Mouse (Mus musculus) hematopoietic stem cell, adult 5-6 weeks (primary cell): Measurements from ENCODE around the gene Aff2. TPM values are rescaled to one million over a fixed set of nuclear protein-coding genes. Genes with fewer than 3 reads are reported as not detected.
A peak's percentile ranks its signal among the peaks of the same experiment; 100 is the strongest.

Experiments used
- ATAC-seq, 2 experiments: fragments of 125-278 bp in 1 of 2; replicated peaks in 1 of 2; 2 replicates each; pipeline ENCODE4 v1.8.0; 2016 to 2017; ENCODE audit warnings: inconsistent platforms in 2 of 2, mild to moderate bottlenecking in 2 of 2, moderate number of reproducible peaks in 2 of 2, low read depth in 1 of 2, moderate TSS enrichment in 1 of 2; ENCODE audit not compliant: low FRiP score in 2 of 2, poor library complexity in 2 of 2, severe bottlenecking in 2 of 2, insufficient read depth in 1 of 2, low TSS enrichment in 1 of 2
- total RNA-seq: library from RNA; stranded (forward); fragments of 172-1452, 232-1000 nt; gene quantifications from 2 replicates; pipeline ENCODE4 v1.2.3, GENCODE M21; 2017

The Aff2 gene
- 0.20 and 0.94 TPM in 2 replicates for total RNA-seq

DNA sequence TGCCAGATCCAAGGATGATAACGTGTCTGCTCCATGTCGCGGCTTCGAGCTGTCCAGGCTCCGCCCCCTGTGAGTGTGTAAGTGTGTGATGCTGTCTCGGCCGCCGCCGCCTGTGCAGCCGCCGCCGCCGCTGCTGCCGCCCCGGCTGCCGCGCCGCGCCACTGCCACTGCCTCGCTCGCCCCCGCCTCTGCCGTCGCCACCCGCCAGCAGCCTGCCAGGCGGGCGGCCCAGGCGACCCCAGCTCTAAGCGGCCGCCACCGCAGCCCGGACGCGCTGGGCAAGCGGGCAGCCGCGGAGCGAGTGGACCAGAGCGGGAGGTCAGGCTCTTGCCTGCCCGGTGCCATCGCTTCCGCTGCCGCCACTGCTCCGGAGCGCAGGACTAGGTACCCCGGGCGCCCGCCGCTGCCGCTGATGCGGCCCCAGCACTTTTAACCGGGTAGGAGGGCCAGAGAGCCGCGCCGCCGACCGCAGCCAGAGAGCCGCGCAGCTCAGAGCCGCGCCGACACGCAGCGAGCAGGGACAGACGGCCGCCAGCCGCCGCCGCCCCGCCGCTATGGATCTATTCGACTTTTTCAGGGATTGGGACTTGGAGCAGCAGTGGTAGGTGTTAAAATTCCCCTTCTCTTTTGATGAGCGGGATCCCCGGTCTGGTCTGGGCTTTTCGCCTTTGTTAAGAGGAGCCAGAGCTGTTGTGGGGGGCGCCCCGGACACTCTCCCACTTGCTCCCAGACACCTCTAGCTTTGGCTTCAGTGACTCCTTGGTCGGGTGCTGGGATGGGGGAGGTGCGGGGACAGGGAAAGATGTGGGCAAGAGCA is at the start of gene Aff2:
Aff2 (plus strand) TSS at position 57 of the 817 bp plus-strand sequence.
- peak; percentile 34 to 57; a peak in 2 of 4 replicates for ATAC-seq

DNA sequence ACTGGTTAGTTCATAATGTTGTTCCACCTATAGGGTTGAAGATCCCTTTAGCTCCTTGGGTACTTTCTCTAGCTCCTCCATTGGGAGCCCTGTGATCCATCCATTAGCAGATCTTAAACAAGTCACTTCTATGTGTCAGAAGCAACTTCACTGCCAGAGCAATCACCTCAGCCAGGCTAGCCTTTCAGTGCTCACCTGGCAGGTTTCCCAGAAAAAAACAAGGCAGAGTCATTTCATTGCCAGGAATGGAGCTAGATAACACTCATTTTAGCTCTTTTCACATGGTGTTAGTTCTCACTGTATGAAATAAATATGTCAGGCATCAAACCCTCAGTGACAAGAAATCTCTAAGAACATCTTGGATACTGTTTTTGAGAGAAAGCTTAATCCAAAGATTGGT is 22.8 kb upstream of the Aff2 start:
- no peak for ATAC-seq

DNA sequence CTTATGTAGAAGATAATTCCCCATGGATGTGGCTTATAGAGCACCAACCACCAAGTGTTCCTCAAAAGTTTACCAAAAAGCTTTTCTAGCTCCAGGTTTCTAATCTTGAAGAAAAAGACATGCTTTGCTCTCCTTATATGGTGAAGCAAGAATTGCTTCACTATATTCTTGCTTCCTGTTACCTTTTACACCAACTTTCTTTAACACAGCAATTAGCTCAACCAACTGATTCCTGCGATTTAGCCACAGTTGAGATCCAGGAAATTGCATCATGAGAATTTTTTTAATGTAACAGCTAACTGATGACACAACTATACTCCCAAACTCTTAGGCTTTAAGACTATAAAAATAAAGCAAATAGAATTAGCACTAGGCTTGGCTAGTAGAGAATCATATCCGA is 4.5 kb upstream of the Aff2 start:
- no peak; a peak in 1 of 4 replicates for ATAC-seq

DNA sequence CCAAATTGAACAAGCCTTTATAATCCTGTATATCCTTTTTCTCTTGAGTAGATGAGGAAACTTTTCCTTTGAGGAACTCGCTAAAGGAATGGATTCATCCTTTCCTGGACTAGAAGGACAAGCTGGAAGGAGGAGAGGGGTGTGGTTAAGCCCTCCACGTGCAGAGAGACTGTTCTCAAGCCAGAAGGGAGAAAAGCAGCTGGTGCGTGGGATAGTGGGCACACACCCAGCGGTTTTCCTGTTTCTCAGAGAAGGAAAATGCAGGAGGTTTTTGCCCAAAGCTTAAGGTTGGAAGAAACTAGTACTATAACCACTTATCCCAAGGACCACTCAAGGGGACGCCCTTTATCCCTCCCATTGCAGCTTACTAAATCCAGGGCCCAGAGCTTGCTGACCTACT is 734 bp upstream of the Aff2 start:
- no peak for ATAC-seq

DNA sequence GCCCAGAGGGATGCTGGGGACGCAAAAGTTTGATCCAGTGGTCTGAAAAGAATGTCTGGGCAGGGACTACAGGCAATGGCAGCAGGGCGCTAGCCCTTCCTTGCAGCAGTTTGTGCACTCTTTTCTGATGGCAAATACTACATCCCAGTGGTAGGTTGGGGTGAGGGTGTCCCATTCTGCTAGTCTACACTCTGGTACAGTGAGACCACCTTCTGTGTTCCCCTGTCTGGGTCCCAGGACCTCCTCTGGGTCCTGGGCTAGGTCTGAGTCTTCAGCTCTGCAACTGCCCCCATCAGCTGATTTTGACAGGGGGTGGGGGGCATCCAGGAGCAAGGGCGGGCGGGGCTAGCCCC is 233 bp upstream of the Aff2 start:
- no peak for ATAC-seq

DNA sequence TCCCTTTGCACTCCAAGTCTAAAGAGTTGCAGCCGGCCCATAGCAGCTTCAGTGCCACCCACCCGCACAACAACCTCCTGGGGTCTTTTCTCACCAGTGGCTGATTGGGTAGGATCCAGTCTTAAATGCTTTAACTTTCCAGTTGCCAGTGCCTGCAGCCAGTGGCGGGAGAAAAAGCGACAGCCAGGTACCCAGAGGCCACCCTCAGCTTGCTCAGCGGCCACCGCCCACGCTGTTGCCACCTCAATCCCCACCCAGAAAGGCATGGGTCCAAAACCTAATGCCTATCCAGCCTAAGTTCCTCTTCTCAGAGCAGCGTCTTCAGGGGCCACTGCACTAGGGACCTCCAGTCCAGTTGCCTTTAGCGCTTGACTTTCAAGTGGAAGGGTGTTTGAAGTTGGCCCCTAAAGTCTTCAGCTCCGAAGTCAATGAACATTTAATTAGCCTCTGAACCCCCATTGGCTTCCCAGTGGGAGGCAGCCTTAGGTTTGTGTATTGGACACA is 1.0 kb downstream of the Aff2 start:
- peak; percentile 60 to 76; a peak in 3 of 4 replicates for ATAC-seq

DNA sequence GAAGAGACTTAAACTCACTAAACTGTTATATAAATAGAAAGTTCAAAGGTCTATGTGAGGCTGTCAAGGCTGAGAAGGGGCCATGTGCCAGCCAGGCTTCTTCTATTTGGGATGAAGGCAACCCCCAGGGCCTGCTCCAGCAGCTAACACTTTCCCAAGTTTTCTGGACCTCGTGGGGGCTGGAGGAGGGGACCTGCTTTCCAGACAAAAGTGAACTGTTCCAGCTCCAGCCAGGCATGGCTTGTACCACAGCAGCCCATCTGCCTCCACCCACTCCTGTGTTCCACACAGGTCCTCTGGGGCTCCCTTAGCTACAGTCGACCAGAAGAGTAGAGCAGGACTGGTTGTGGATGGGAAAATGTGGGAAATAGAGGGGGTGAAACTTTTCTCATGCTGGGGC is 4.1 kb downstream of the Aff2 start:
- ATAC-seq, result no peak

DNA sequence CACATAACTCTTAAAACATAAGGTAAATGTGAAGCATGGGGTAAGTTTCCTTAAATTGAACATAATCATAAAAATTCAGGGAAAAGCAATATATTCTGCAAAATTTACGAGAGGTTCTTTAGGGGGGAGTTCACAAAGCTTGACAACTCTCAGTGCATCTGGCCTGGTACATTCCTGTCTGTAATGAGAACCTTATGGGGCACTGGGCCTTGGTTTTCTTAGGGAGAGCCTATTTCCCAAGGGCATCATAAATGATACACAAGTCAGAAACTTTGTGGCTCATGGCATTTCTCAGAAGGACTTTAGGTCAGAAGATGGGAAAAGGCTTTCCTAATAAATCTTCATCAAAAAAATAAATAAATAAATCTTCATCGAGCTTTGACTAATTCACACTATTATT is 13.2 kb downstream of the Aff2 start:
- ATAC-seq, result no peak

DNA sequence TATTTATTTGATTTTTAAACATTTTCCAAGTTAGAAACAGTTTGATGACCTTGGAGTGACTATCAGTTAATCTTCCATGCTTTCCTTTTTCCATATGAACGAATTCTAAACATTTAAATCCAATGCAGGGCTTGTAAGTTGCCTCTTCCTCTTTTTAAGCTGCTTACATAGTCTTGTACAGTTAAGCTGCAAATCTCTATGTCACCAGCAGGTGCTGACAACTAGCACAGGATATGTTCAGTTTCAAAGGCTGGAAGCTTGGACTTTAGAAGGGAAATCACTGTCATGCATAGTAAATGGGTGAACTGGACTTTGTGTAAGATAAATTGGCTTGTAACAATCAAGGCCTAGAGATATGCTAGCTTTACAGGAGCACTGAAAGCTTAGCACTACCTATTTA is 29.6 kb downstream of the Aff2 start:
- ATAC-seq, result peak; percentile 60 to 62; a peak in 2 of 4 replicates

DNA sequence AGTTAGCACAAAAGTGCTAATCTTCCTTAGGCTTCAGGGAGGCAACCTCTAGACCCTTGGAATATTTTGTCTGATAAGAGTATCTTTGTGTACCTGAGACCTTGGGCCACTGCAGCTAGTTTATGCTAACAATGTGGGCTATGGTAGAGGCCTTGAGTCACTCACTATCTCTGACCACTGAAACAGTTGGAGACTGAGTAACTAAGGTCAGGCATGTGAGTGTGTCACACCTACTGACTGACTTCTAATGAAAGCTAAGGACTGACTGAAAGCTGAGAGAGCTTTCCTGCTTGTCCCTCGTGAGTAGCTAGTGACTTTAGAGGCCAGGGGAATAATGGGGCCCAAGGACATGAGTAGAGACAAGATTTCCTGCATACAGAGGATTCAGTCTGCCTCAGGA is 54.9 kb downstream of the Aff2 start:
- ATAC-seq, result no peak

DNA sequence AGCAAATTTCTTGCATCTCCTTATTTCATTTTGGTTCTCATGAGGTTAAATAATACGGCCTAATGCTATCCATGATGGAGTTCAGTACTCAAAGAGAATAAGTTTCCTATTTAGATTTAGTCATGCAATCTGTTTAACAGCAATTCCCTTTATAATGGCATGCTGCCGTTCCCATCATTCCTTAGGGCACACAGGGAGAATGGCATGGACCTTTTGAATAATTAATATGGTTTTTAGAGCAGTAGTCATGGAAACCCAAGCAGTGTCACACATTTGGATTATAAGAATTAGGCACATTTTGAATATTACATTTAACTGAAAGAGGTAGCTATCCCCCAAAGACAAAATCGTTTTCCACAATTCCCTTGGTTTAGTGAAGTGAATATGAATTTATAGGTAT is 78.3 kb downstream of the Aff2 start:
- ATAC-seq, result no peak

DNA sequence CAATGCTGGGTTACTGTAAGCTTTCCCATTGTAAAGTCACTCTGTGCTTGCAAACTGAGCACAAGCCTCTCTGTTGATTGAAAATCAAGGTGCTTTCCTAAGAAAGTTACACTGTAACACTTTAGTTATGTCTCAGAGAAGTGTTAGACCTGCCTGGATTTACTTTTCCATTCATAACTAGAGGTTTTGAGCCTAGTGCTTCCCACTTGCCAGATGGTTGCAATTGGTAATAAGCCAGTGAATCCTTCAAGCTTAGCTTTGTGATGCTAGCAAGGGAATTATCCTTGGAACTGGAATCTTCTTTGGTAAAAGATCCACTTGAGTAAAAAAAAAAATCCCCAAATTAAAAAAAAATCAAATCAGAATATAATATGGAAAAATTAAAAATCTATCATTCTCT is 81.8 kb downstream of the Aff2 start:
- ATAC-seq, result no peak

DNA sequence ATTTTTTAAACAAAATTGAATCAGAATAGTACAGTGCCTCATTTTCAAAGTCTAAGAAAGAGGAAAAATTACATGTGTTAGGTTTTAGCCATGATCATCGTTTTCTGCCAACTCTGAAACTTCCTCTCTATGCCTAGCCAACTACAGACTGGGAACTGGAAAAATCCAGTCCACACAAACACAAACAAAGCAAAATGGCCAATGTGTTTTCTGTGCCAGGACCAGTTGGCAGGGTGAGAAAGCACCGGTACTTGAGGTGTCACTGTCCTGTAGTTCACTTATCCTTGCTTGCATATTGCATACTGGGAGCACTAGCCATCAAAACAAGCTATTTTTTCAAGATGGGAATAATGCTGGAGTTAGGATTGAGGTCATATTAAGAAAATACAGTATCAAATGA is 100.8 kb downstream of the Aff2 start:
- ATAC-seq, result no peak

DNA sequence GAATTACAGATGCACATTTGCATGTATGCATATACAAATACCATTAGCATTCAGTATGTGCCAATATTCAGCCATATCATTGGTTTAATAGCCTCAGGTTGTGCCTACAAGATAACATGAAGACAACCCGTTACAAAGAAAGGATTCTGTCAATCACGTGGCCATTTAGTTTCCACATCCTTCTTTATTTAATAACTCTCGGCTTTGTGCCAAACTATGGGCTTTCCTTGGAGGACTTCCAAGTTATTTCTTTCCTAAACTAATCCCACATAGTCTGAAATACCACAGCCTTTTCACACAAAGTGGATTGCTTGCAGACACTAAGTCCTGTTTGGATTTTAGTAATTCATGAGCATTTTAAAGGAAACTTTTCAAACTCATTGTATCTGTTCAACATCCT is 142.0 kb downstream of the Aff2 start:
- no peak for ATAC-seq

DNA sequence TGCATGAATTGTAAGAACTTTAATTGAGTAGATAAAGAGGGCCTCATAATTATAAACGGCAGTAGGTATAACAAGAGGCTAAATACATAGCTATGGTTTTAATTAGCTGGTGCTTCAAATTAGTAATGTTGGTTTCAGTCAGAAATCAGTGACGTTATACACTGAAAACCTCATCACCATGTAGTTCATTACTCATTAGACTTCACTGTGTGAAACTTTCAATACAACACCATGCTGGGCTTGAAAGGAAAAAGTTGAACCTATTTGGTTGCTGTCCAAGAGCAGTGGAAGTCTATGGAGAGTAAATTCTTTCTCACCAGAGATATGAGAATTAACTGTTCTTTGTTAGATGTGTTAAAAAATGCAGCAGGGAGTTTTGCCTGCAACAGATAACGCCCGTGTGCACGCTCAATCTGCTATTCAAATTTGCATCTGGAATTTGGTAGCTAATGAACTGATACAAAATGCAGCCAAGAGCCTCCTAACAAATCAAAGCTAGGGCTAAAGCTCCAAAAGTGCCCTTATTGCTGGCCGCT is 158.0 kb downstream of the Aff2 start:
- no peak for ATAC-seq

DNA sequence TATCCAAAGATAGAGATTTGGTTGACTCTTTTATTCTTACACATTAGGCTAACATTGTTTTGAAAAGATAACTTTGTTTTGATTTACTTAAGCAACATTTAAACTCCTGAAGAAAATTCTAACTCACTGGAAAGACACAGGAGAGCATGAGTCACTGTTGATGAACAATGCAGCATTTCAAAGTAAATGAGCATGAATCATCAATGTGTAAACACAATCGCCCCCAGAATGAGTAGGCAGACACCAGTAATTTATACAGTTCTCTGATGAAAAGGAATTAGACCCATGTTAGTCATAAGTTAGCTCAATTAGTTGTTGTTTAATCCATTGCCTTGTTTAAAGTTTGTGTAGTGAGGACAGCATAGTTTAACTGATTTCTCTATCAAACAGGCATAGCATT is 180.7 kb downstream of the Aff2 start:
- no peak for ATAC-seq

DNA sequence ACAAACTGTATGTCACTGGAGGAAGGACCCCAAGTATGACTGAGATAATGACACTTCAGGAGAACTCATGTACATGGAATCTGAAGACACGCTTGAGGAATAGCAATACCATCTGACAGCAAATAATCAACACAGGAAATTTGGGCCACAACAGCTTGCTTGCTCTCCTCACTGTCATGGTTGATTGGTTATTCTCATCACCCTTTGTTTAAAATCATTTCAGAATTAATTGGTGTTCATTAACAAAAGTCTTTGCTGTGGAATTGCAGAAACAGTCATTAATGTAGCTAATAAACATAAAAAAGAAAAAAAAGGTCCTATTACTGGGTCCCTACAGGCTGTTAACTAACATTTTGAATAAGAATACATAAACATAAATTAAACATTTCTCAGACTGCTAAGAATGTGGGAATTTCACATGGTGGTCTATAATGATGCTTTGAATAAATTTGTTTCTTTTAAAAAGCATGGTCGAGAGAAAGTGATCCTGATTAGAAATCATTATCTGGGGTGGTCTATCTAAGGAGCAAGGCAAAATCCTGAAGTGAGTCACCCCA is 219.9 kb downstream of the Aff2 start:
- no peak for ATAC-seq

DNA sequence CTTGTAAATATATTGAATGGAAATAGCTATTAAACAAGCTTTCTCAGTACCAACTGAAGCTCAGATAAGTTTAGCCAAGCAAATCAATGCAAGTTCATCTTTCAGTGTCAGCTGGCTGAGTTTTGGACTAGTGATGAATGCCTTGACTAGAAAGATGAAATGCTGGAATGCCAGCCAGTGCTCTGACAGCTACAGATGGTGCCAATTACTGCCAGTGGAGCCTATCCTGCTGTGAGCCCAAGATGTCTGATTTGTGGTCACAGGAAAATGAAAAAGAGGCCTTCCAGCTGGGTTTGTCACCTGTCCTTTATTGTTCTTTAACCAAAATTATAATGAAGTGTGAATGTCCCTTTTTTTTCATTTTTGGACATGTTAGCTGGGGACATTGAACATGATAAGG is 248.7 kb downstream of the Aff2 start:
- ATAC-seq, result no peak

DNA sequence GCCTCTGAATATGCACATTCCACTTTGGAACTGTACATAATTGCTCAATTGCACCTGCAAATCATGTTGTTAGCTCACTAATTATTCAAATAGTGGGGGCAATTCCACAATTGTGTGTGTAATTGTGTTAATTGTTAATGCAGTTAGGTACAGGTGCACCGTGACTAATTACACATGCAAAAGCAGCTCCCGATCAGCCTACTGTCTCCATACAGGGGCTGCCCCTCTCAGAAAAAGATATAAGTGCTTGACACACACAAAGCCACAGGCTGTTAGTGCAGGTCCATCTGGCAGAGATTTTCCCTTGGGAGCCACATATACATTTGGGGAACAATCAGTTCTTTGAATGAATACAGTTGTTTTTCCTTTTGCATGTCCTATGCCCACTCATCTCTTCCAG is 302.9 kb downstream of the Aff2 start:
- ATAC-seq, result no peak
